Mouse (Mus musculus) stomach, embryonic 15.5 days (tissue): Measurements from ENCODE around the gene Gm29797. TPM values are rescaled to one million over a fixed set of nuclear protein-coding genes. Genes with fewer than 3 reads are reported as not detected.

Experiments
- ATAC-seq: fragments of 200-750 bp; cut with Nextera tagmentation; 2 replicates; pipeline ENCODE4 v1.8.0; 2017; ENCODE audit warnings: low read depth, moderate number of reproducible peaks, moderate TSS enrichment; ENCODE audit not compliant: insufficient read depth, low FRiP score
- H3K27ac ChIP-seq: fragments of 300-500 bp; sonication (generic); 2 replicates; pipeline ENCODE4 v1.5.1; 2015; ENCODE audit warnings: mild to moderate bottlenecking, inconsistent platforms
- H3K27me3 ChIP-seq: fragments of 300-500 bp; sonication (generic); replicated peaks from 2 replicates; pipeline ENCODE4 v1.6.1; 2015; ENCODE audit warnings: inconsistent platforms
- H3K36me3 ChIP-seq: fragments of 300-500 bp; sonication (generic); 2 replicates; pipeline ENCODE4 v1.6.1; 2015; ENCODE audit warnings: inconsistent platforms
- H3K4me1 ChIP-seq: fragments of 300-500 bp; sonication (generic); 2 replicates; pipeline ENCODE4 v1.6.1; 2015; ENCODE audit warnings: inconsistent platforms
- H3K4me2 ChIP-seq: fragments of 300-500 bp; sonication (generic); 2 replicates; pipeline ENCODE4 v1.6.1; 2015; ENCODE audit warnings: mild to moderate bottlenecking, inconsistent platforms
- H3K4me3 ChIP-seq: fragments of 300-500 bp; sonication (generic); replicated peaks from 2 replicates; pipeline ENCODE4 v1.5.1; 2015; ENCODE audit warnings: inconsistent platforms
- H3K9ac ChIP-seq: fragments of 300-500 bp; sonication (generic); 2 replicates; pipeline ENCODE4 v1.6.1; 2015; ENCODE audit warnings: inconsistent platforms
- H3K9me3 ChIP-seq: fragments of 300-500 bp; sonication (generic); 2 replicates; pipeline ENCODE4 v1.6.1; 2016; ENCODE audit warnings: inconsistent platforms
- WGBS: fragments of 180-500 bp; shearing (Covaris S2); methylation state at CpG from one replicate; pipeline ENCODE4 v1.1.7; 2015; 5-methylcytosine and 5-hydroxymethylcytosine counted together
- polyA plus RNA-seq: library from polyadenylated mRNA; unstranded; fragments of >200 nt; fragmentation: Nextera tagmentation; extraction: Ambion mirVana; gene quantifications from 2 replicates; pipeline ENCODE4 v1.2.1, GENCODE M21; 2015

The Gm29797 gene
- 0.36 and 1.2 TPM in 2 replicates for polyA plus RNA-seq

- ATAC-seq, result no peak
- Histone ChIP-seq H3K4me1 (no peaks in the 10 kb centered on the region; the same call in 1 of the 2 replicates), H3K9me3 (no peaks in the 10 kb centered on the region), H3K4me3 (no peak within 1 kb of the TSS), H3K27ac (no peak within 1 kb of the TSS), H3K36me3 (peaks cover 26% of the 10 kb centered on the region), H3K27me3 (no peaks in the 10 kb centered on the region), H3K9ac (no peak within 1 kb of the TSS), H3K4me2 (no peak within 1 kb of the TSS)
- WGBS, result 59% methylated on average over 3 of the region's 3 CpGs
Measured at GRCm38 (mm10) chr2:181656734-181657133, at the start of gene Gm29797. Gm29797 (plus strand) TSS chr2:181657034.

- Histone ChIP-seq H3K36me3 (peaks cover 17% of the 10 kb centered on the region), H3K27ac (no peak overlapping the region)
Measured at GRCm38 (mm10) chr2:181618761-181619495, 37.9 kb upstream of the Gm29797 start.

DNA sequence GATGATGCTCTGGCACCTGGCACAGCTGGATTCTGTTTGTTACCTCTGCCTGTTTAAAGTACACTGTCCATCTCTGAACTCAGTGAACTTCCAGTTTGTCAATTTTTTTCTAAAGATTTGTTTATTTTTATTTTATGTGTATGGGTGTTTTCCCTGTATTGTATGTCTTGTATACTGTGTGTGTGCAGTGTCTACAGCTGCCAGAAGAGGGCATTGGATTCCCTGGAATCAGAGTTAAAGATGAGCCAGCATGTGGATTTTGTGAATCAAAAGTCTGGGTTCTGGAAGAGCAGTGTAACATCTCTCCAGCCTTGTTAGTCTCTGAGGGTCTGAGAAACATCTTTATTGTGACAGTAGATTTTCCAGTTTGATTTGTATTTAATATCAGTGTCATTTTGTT lies 33.4 kb upstream of the Gm29797 start:
- H3K9ac ChIP-seq, result no peak overlapping the region
- no peaks in the 10 kb centered on the region for H3K9me3 ChIP-seq
- H3K27ac ChIP-seq, result no peak overlapping the region
- no peak overlapping the region for H3K4me2 ChIP-seq
- no peaks in the 10 kb centered on the region for H3K4me1 ChIP-seq
- ATAC-seq, result no peak
- H3K4me3 ChIP-seq, result no peak overlapping the region
- peaks cover 17% of the 10 kb centered on the region for H3K36me3 ChIP-seq
- no peaks in the 10 kb centered on the region for H3K27me3 ChIP-seq

More at GRCm38 (mm10) chr2:181618761-181619495, 37.9 kb upstream of the Gm29797 start:
- Histone ChIP-seq H3K9me3 (no peaks in the 10 kb centered on the region), H3K4me1 (no peaks in the 10 kb centered on the region), H3K4me3 (no peak overlapping the region), H3K27me3 (no peaks in the 10 kb centered on the region), H3K9ac (no peak overlapping the region), H3K4me2 (no peak overlapping the region)
- ATAC-seq, result no peak
- 89% methylated on average over 5 of the region's 5 CpGs for WGBS

GRCm38 (mm10) chr2:181628471-181628870 lies 28.4 kb upstream of the Gm29797 start:
- Histone ChIP-seq H3K27ac (no peak overlapping the region), H3K9me3 (no peaks in the 10 kb centered on the region), H3K4me1 (no peaks in the 10 kb centered on the region), H3K4me2 (no peak overlapping the region), H3K9ac (no peak overlapping the region), H3K36me3 (peaks cover 20% of the 10 kb centered on the region), H3K4me3 (no peak overlapping the region), H3K27me3 (no peaks in the 10 kb centered on the region)
- ATAC-seq, result no peak

DNA sequence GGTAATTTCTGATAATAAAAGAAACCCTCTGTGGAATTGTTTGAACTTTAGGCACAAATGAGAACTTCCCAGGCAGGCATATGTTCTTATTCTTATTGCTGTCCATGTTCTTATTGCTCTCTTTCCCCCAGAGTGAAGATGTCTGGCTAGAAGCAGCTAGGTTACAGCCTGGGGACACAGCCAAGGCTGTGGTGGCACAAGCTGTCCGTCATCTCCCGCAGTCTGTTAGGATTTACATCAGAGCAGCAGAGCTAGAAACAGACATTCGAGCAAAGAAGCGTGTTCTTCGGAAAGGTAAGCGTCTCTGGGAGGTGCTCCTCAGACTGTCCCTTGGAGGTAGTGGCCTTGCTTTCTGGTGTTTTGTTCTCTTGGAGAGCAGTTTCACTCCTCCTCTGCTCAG lies 24.2 kb upstream of the Gm29797 start:
- WGBS, result 97% methylated on average over 6 of the region's 6 CpGs

DNA sequence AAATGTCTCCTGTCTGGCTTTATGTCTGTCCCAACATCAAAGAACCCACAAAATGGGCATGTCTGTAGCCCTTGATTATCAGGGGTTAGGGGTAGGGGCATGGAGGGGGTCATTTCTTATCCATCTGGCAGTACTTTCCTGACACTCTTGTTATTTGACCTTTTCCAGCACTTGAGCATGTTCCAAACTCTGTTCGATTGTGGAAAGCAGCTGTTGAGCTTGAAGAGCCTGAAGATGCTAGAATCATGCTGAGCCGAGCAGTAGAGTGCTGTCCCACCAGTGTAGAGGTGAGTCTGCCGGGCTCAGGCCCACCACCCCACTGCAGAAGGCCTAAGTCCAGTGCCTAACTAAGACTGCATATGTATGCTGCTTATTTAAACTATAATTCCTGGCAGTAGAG lies 21.0 kb upstream of the Gm29797 start:
- WGBS, result 85% methylated on average over 3 of the region's 3 CpGs
- H3K36me3 ChIP-seq, result peaks cover 53% of the 10 kb centered on the region

More for the DNA sequence above, 24.2 kb upstream of the Gm29797 start:
- no peak overlapping the region for H3K27ac ChIP-seq
- peaks cover 46% of the 10 kb centered on the region for H3K36me3 ChIP-seq
- H3K9me3 ChIP-seq, result no peaks in the 10 kb centered on the region
- no peak overlapping the region for H3K4me3 ChIP-seq
- no peak overlapping the region for H3K4me2 ChIP-seq
- H3K4me1 ChIP-seq, result no peaks in the 10 kb centered on the region
- H3K9ac ChIP-seq, result no peak overlapping the region
- no peak for ATAC-seq
- no peaks in the 10 kb centered on the region for H3K27me3 ChIP-seq

DNA sequence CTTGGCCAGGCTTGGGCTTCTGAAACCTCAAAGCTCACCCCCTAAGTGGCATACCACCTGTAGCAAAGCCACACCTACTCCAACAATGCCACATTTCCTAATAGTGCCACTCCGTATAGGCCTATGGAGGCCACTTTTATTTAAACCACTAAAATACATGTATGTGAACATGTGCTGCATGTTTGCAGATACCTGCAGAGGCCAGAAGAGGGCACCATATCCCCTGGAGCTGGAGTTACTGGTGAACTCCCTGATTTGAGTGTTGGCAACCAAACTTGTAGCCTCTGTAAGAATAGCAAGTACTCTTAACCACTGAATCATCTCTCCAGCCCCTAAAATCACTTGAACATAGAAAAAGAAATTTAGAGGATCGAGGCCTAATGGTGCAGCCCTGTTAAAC lies 12.5 kb upstream of the Gm29797 start:
- no peak for ATAC-seq
- Histone ChIP-seq H3K4me1 (no peaks in the 10 kb centered on the region), H3K27me3 (no peaks in the 10 kb centered on the region), H3K9ac (no peak overlapping the region), H3K27ac (no peak overlapping the region), H3K4me3 (no peak overlapping the region), H3K36me3 (peaks cover 36% of the 10 kb centered on the region), H3K4me2 (no peak overlapping the region), H3K9me3 (no peaks in the 10 kb centered on the region)
- 92% methylated on average over 2 of the region's 2 CpGs for WGBS

More for the DNA sequence above, 21.0 kb upstream of the Gm29797 start:
- H3K27me3 ChIP-seq, result no peaks in the 10 kb centered on the region
- no peak overlapping the region for H3K27ac ChIP-seq
- ATAC-seq, result no peak
- no peak overlapping the region for H3K9ac ChIP-seq
- no peaks in the 10 kb centered on the region for H3K4me1 ChIP-seq
- no peaks in the 10 kb centered on the region for H3K9me3 ChIP-seq
- no peak overlapping the region for H3K4me2 ChIP-seq
- H3K4me3 ChIP-seq, result no peak overlapping the region

DNA sequence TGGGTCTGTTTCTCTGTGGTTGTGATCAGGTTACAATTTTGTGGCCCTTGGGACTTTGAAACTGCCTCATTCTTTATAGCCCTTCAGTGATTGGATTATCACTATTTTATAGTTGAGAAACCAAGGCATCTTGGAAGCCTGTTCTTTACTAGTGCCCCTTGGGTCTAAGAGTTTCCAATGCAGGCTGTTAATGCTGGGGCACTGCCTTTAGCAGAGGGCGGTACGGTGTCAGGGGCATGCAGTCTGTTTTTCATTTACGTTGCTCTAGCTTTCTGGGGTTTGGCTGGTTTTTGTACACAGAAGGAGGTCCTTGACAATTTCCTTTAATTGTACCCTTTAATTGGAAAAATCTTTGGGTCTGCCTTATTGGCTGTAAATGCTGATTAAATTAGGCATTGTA lies 11.2 kb upstream of the Gm29797 start:
- Histone ChIP-seq H3K4me2 (no peak overlapping the region), H3K4me1 (no peaks in the 10 kb centered on the region), H3K27me3 (no peaks in the 10 kb centered on the region), H3K9ac (no peak overlapping the region), H3K27ac (no peak overlapping the region), H3K9me3 (no peaks in the 10 kb centered on the region), H3K4me3 (no peak overlapping the region), H3K36me3 (peaks cover 42% of the 10 kb centered on the region)
- ATAC-seq, result no peak
- 91% methylated on average over 3 of the region's 3 CpGs for WGBS

DNA sequence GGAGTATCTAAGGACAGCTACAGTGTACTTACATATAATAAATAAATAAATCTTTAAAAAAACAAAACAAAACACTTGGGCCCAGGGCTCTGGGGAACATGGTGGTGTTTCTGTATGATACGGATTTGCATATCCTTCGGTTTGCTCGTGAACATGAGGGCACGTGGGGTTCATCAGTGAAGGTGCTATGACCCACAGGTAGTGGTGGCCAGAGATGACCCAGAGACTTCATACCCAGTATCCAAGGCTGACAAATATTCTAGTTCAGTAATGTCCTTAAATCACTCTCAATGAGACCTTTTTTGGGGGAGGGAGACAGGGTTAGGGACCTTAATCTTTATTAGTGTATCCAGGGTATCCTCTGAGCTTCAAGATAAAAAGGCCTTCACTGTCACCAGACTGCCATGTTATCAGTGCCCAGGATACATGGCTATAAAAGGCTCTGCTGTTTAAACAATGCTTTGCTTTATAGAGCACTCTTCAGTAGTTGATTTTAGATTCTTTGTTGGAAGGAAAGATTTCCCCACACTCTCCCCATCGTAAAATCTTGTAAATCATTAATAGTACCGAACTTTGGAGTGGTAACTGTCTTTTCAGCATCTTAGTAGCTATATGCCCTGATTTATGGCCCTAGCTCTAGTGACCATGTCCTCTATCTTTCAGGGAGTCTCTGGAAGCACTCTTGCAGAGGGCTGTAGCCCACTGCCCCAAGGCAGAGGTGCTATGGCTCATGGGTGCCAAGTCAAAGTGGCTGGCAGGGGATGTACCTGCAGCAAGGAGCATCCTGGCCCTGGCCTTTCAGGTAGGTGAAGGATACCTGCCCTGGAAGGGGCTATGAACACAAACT lies 10.0 kb upstream of the Gm29797 start:
- Histone ChIP-seq H3K27ac (no peak overlapping the region), H3K36me3 (peaks cover 45% of the 10 kb centered on the region), H3K4me3 (no peak overlapping the region), H3K4me1 (no peaks in the 10 kb centered on the region), H3K27me3 (no peaks in the 10 kb centered on the region), H3K9ac (no peak overlapping the region), H3K4me2 (no peak overlapping the region), H3K9me3 (no peaks in the 10 kb centered on the region)
- 85% methylated on average over 6 of the region's 6 CpGs for WGBS
- no peak for ATAC-seq

DNA sequence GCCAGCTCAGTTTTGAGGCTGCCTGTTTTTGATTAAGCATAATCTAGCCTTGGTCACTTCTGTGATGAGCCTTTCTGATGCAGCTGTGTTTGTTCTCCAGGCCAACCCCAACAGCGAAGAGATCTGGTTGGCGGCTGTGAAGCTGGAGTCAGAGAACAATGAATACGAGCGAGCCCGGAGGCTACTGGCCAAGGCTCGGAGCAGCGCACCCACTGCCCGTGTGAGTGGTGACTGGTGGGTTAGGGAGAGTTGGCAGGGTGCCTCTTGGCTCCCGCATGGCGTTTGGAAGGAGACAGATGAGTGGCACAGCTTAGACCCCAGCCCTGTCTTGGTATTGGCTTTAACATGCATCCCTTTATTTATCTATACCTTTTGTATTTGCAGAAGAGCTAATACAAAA lies 7.9 kb upstream of the Gm29797 start:
- H3K4me2 ChIP-seq, result no peak overlapping the region
- H3K36me3 ChIP-seq, result peaks cover 63% of the 10 kb centered on the region
- no peak for ATAC-seq
- no peak overlapping the region for H3K27ac ChIP-seq
- H3K9me3 ChIP-seq, result no peaks in the 10 kb centered on the region
- H3K9ac ChIP-seq, result no peak overlapping the region
- no peaks in the 10 kb centered on the region for H3K27me3 ChIP-seq
- H3K4me1 ChIP-seq, result no peaks in the 10 kb centered on the region
- WGBS, result 93% methylated on average over 10 of the region's 10 CpGs
- H3K4me3 ChIP-seq, result no peak overlapping the region

DNA sequence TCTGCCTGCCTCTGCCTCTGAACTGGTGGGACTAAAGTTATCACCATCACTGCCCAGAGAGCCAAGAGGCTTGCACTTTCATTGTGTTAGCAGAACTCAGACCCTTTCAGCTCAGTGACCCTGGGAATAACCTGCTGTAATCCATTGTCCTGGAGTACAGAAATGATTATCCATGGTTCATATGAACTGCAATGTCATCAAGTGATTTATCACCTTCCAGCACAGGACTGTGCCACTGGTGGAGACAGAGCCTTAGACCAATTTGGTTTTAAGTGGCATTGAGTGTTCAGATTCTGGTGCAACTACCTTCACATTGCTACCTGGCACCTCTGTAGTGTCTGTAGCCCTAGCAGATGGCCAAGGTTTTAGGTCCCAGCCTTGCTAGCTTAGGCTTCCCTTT lies 3.8 kb upstream of the Gm29797 start:
- Histone ChIP-seq H3K4me1 (no peaks in the 10 kb centered on the region; the same call in 1 of the 2 replicates), H3K4me2 (no peak overlapping the region), H3K9me3 (no peaks in the 10 kb centered on the region), H3K9ac (no peak overlapping the region), H3K27me3 (no peaks in the 10 kb centered on the region), H3K36me3 (peaks cover 55% of the 10 kb centered on the region), H3K27ac (no peak overlapping the region), H3K4me3 (no peak overlapping the region)
- ATAC-seq, result no peak

- no peak overlapping the region for H3K9ac ChIP-seq
- peaks cover 51% of the 10 kb centered on the region for H3K36me3 ChIP-seq
- no peaks in the 10 kb centered on the region for H3K9me3 ChIP-seq
- 0 out of 2 replicates have a peak, but pooled peaks have one; percentile 37 for ATAC-seq
- H3K4me2 ChIP-seq, result no peak overlapping the region
- H3K4me3 ChIP-seq, result no peak overlapping the region
- 72% methylated on average over 1 of the region's 1 CpGs for WGBS
- no peaks in the 10 kb centered on the region; the same call in 1 of the 2 replicates for H3K4me1 ChIP-seq
- no peak overlapping the region for H3K27ac ChIP-seq
- no peaks in the 10 kb centered on the region for H3K27me3 ChIP-seq
Measured at GRCm38 (mm10) chr2:181653523-181653922, 3.3 kb upstream of the Gm29797 start.
